Mouse (Mus musculus): ENCODE data around the gene Grin3a.
A peak's percentile ranks its signal among the peaks of the same experiment; 100 is the strongest.

Grin3a gene

GRCm38 (mm10) chr4:49845612-49845985, at the start of gene Grin3a:
TSS of gene Grin3a (minus strand) at chr4:49845744.
- no peak for DNase-seq (ENCODE audit: low read depth, low spot score)

GRCm38 (mm10) chr4:49891835-49892301, 46.3 kb upstream of the Grin3a start:
- DNase-seq (ENCODE audit: low read depth, low spot score) = no peak

GRCm38 (mm10) chr4:49877084-49877483, 31.5 kb upstream of the Grin3a start:
- no peak for DNase-seq (ENCODE audit: low read depth, low spot score)

GRCm38 (mm10) chr4:49860611-49861010, 15.1 kb upstream of the Grin3a start:
- DNase-seq (ENCODE audit: low read depth, low spot score) = no peak

- DNase-seq (ENCODE audit: low read depth, low spot score) = no peak
Observed at GRCm38 (mm10) chr4:49844828-49845611, 524 bp downstream of the Grin3a start.

- no peak for DNase-seq (ENCODE audit: low read depth, low spot score)
Observed at GRCm38 (mm10) chr4:49844274-49844827, 1.2 kb downstream of the Grin3a start.

GRCm38 (mm10) chr4:49843787-49844186, 1.8 kb downstream of the Grin3a start:
- DNase-seq (ENCODE audit: low read depth, low spot score) = no peak

GRCm38 (mm10) chr4:49832035-49832434, 13.5 kb downstream of the Grin3a start:
- no peak for DNase-seq (ENCODE audit: low read depth, low spot score)

- DNase-seq (ENCODE audit: low read depth, low spot score) = no peak
Observed at GRCm38 (mm10) chr4:49813852-49814251, 31.7 kb downstream of the Grin3a start.

- no peak for DNase-seq (ENCODE audit: low read depth, low spot score)
Observed at GRCm38 (mm10) chr4:49806791-49807190, 38.8 kb downstream of the Grin3a start.

- DNase-seq (ENCODE audit: low read depth, low spot score) = no peak
Observed at GRCm38 (mm10) chr4:49799338-49799737, 46.2 kb downstream of the Grin3a start.

GRCm38 (mm10) chr4:49788971-49789370, 56.6 kb downstream of the Grin3a start:
- DNase-seq (ENCODE audit: low read depth, low spot score) = no peak

- no peak for DNase-seq (ENCODE audit: low read depth, low spot score)
Observed at GRCm38 (mm10) chr4:49742847-49743246, 102.7 kb downstream of the Grin3a start.

GRCm38 (mm10) chr4:49741942-49742341, 103.6 kb downstream of the Grin3a start:
- no peak for DNase-seq (ENCODE audit: low read depth, low spot score)

- no peak for DNase-seq (ENCODE audit: low read depth, low spot score)
Observed at GRCm38 (mm10) chr4:49740796-49741766, 104.5 kb downstream of the Grin3a start.

GRCm38 (mm10) chr4:49739561-49739960, 106.0 kb downstream of the Grin3a start:
- no peak for DNase-seq (ENCODE audit: low read depth, low spot score)

GRCm38 (mm10) chr4:49729326-49729725, 116.2 kb downstream of the Grin3a start:
- no peak for DNase-seq (ENCODE audit: low read depth, low spot score)

- no peak for DNase-seq (ENCODE audit: low read depth, low spot score)
Observed at GRCm38 (mm10) chr4:49723908-49724307, 121.6 kb downstream of the Grin3a start.

- DNase-seq (ENCODE audit: low read depth, low spot score) = no peak
Observed at GRCm38 (mm10) chr4:49691405-49692194, 153.9 kb downstream of the Grin3a start.

- peak; percentile 35 for DNase-seq (ENCODE audit: low read depth, low spot score)
Observed at GRCm38 (mm10) chr4:49688594-49689288, 156.8 kb downstream of the Grin3a start.

GRCm38 (mm10) chr4:49681812-49682211, 163.7 kb downstream of the Grin3a start, which contains the start of gene Ppp3r2:
TSS of gene Ppp3r2 (minus strand) at chr4:49682024.
- DNase-seq (ENCODE audit: low read depth, low spot score) = no peak

Data from CD4-positive helper T cell, adult 2 months (primary cell).